Mouse (Mus musculus) stomach, postnatal 0 days (tissue): ENCODE data around the gene Fkbp1a. TPM values are rescaled to one million over a fixed set of nuclear protein-coding genes. Genes with fewer than 3 reads are reported as not detected.

ENCODE experiments used
- ATAC-seq: fragments of 200-750 bp; cut with Nextera tagmentation; 2 replicates; pipeline ENCODE4 v1.8.0; 2017; ENCODE audit not compliant: low FRiP score, low TSS enrichment
- DNase-seq: peaks from one replicate; pipeline ENCODE4 v3.0.0-alpha.2; 2016; ENCODE audit warnings: low spot score
- H3K27ac ChIP-seq: fragments of 300-500 bp; sonication (generic); replicated peaks from 2 replicates; pipeline ENCODE4 v1.5.1; 2014; ENCODE audit warnings: mild to moderate bottlenecking, control low read depth
- H3K27me3 ChIP-seq: fragments of 300-500 bp; sonication (generic); 2 replicates; pipeline ENCODE4 v1.6.1; 2014; ENCODE audit warnings: low read length; ENCODE audit not compliant: control insufficient read depth, insufficient read depth
- H3K36me3 ChIP-seq: fragments of 300-500 bp; sonication (generic); 2 replicates; pipeline ENCODE4 v1.6.1; 2014; ENCODE audit warnings: low read length, mixed read lengths; ENCODE audit not compliant: control insufficient read depth, insufficient read depth
- H3K4me1 ChIP-seq: fragments of 300-500 bp; sonication (generic); replicated peaks from 2 replicates; pipeline ENCODE4 v1.6.1; 2014; ENCODE audit warnings: antibody characterized with exemption; ENCODE audit not compliant: control insufficient read depth, insufficient read depth
- H3K4me2 ChIP-seq: fragments of 300-500 bp; sonication (generic); replicated peaks from 2 replicates; pipeline ENCODE4 v1.6.1; 2014; ENCODE audit warnings: low read depth, mild to moderate bottlenecking, control low read depth, moderate library complexity
- H3K4me3 ChIP-seq: fragments of 300-500 bp; sonication (generic); 2 replicates; pipeline ENCODE4 v1.5.1; 2014; ENCODE audit warnings: low read depth, low read length, control low read depth
- H3K9ac ChIP-seq: fragments of 300-500 bp; sonication (generic); 2 replicates; pipeline ENCODE4 v1.6.1; 2014; ENCODE audit warnings: mild to moderate bottlenecking, low read length, control low read depth, mixed read lengths
- H3K9me3 ChIP-seq: fragments of 300-500 bp; sonication (generic); 2 replicates; pipeline ENCODE4 v1.6.1; 2016; ENCODE audit warnings: low read length; ENCODE audit not compliant: control insufficient read depth
- CTCF ChIP-seq: IDR thresholded peaks from 2 replicates; pipeline ENCODE4 v1.5.1; 2016; ENCODE audit warnings: antibody characterized with exemption, low read depth, mild to moderate bottlenecking, moderate library complexity
- EP300 ChIP-seq: optimal IDR thresholded peaks from 2 replicates; pipeline ENCODE3; 2016; ENCODE audit warnings: antibody characterized with exemption
- WGBS: fragments of 180-500 bp; shearing (Covaris S2); extraction: QIAGEN DNeasy Blood & Tissue Kit; methylation state at CpG from one replicate; pipeline ENCODE4 v1.1.7; 2014; 5-methylcytosine and 5-hydroxymethylcytosine counted together
- polyA plus RNA-seq: library from polyadenylated mRNA; unstranded; fragments of >200 nt; fragmentation: Nextera tagmentation; extraction: Ambion mirVana; gene quantifications from 2 replicates; pipeline ENCODE4 v1.2.1, GENCODE M21; 2015

Gene Fkbp1a
- polyA plus RNA-seq, 1 experiment from 2014 or later = 360 TPM

- H3K4me3 ChIP-seq = no peak overlapping the region
- H3K4me1 ChIP-seq = peaks cover 7% of the 10 kb centered on the region; the same call in 1 of the 2 replicates
- peak overlapping the region; percentile 17; the same call in 1 of the 2 replicates for H3K4me2 ChIP-seq
- DNase-seq (no peak), ATAC-seq (no peak)
- H3K27ac ChIP-seq = peak overlapping the region; percentile 8; the same call in 1 of the 2 replicates
- no peaks in the 10 kb centered on the region for H3K27me3 ChIP-seq
- TF ChIP-seq CTCF (no peak), EP300 (no peak)
- no peak overlapping the region for H3K9ac ChIP-seq
- 67% methylated on average over 5 of the region's 5 CpGs for WGBS
- no peaks in the 10 kb centered on the region for H3K36me3 ChIP-seq
- H3K9me3 ChIP-seq = no peaks in the 10 kb centered on the region
Observed at GRCm38 (mm10) chr2:151574607-151575006, 32.3 kb downstream of the Fkbp1a start.

- WGBS = 31% methylated on average over 7 of the region's 7 CpGs
- peak overlapping the region; percentile 59 for H3K9ac ChIP-seq
- peak; percentile 50 for DNase-seq
Observed at GRCm38 (mm10) chr2:151575119-151575698, 32.9 kb downstream of the Fkbp1a start.

GRCm38 (mm10) chr2:151575699-151576389, 33.6 kb downstream of the Fkbp1a start:
- peak overlapping the region; percentile 59 for H3K9ac ChIP-seq
- 3% methylated on average over 38 of the region's 38 CpGs for WGBS
- peak overlapping the region; percentile 84 for H3K27ac ChIP-seq

More at GRCm38 (mm10) chr2:151575119-151575698, 32.9 kb downstream of the Fkbp1a start:
- Histone ChIP-seq H3K9me3 (no peaks in the 10 kb centered on the region), H3K4me3 (peak overlapping the region; percentile 41), H3K4me1 (peaks cover 7% of the 10 kb centered on the region; the same call in 1 of the 2 replicates), H3K36me3 (no peaks in the 10 kb centered on the region), H3K27me3 (no peaks in the 10 kb centered on the region), H3K4me2 (peak overlapping the region; percentile 75), H3K27ac (peak overlapping the region; percentile 84)
- no peak for ATAC-seq
- no peak for TF ChIP-seq EP300
- TF ChIP-seq CTCF = peak; percentile 74

GRCm38 (mm10) chr2:151579183-151579582, 36.9 kb downstream of the Fkbp1a start:
- no peaks in the 10 kb centered on the region for H3K27me3 ChIP-seq
- WGBS = 82% methylated on average over 4 of the region's 4 CpGs
- no peaks in the 10 kb centered on the region for H3K36me3 ChIP-seq
- TF ChIP-seq EP300 (no peak), CTCF (no peak)
- H3K27ac ChIP-seq = no peak overlapping the region
- no peaks in the 10 kb centered on the region for H3K9me3 ChIP-seq
- H3K9ac ChIP-seq = no peak overlapping the region
- no peak overlapping the region for H3K4me2 ChIP-seq
- peaks cover 7% of the 10 kb centered on the region; the same call in 1 of the 2 replicates for H3K4me1 ChIP-seq
- ATAC-seq (no peak), DNase-seq (no peak)
- no peak overlapping the region for H3K4me3 ChIP-seq

More at GRCm38 (mm10) chr2:151575699-151576389, 33.6 kb downstream of the Fkbp1a start:
- Histone ChIP-seq H3K4me3 (peak overlapping the region; percentile 41), H3K4me2 (peak overlapping the region; percentile 75), H3K9me3 (no peaks in the 10 kb centered on the region), H3K36me3 (no peaks in the 10 kb centered on the region), H3K27me3 (no peaks in the 10 kb centered on the region), H3K4me1 (peaks cover 7% of the 10 kb centered on the region; the same call in 1 of the 2 replicates)
- peak; percentile 50 for ATAC-seq
- DNase-seq = peak; percentile 82
- TF ChIP-seq CTCF = no peak
- no peak for TF ChIP-seq EP300

- Histone ChIP-seq H3K4me1 (peaks cover 4% of the 10 kb centered on the region; the same call in 1 of the 2 replicates), H3K4me3 (no peak overlapping the region), H3K4me2 (no peak overlapping the region), H3K9ac (no peak overlapping the region), H3K36me3 (no peaks in the 10 kb centered on the region), H3K27ac (no peak overlapping the region), H3K27me3 (no peaks in the 10 kb centered on the region), H3K9me3 (no peaks in the 10 kb centered on the region)
- TF ChIP-seq EP300 = no peak
- no peak for TF ChIP-seq CTCF
- DNase-seq (no peak), ATAC-seq (peak; percentile 77)
- 42% methylated on average over 1 of the region's 1 CpGs for WGBS
Observed at GRCm38 (mm10) chr2:151580945-151581344, 38.7 kb downstream of the Fkbp1a start.

- no peaks in the 10 kb centered on the region for H3K27me3 ChIP-seq
Observed at GRCm38 (mm10) chr2:151585934-151586333, 43.7 kb downstream of the Fkbp1a start.

More at GRCm38 (mm10) chr2:151585934-151586333, 43.7 kb downstream of the Fkbp1a start:
- DNase-seq (no peak), ATAC-seq (no peak)
- WGBS = 45% methylated on average over 3 of the region's 3 CpGs
- Histone ChIP-seq H3K9ac (no peak overlapping the region), H3K36me3 (no peaks in the 10 kb centered on the region), H3K4me1 (no peaks in the 10 kb centered on the region), H3K4me3 (no peak overlapping the region), H3K4me2 (no peak overlapping the region), H3K27ac (no peak overlapping the region), H3K9me3 (no peaks in the 10 kb centered on the region)
- peak; percentile 56 for TF ChIP-seq CTCF
- TF ChIP-seq EP300 = no peak
